Mouse (Mus musculus): Measurements from ENCODE around the gene 6430548M08Rik.

The 6430548M08Rik gene

GRCm38 (mm10) chr8:120109149-120109548, 4.8 kb upstream of the 6430548M08Rik start:
- no peak for DNase-seq (ENCODE audit: low read depth)

GRCm38 (mm10) chr8:120110966-120111365, 3.0 kb upstream of the 6430548M08Rik start:
- no peak for DNase-seq (ENCODE audit: low read depth)

- DNase-seq (ENCODE audit: low read depth): no peak
These were observed 2.6 kb upstream of the 6430548M08Rik start for GRCm38 (mm10) chr8:120111382-120111781.

- DNase-seq (ENCODE audit: low read depth): no peak
These were observed 1.4 kb upstream of the 6430548M08Rik start for GRCm38 (mm10) chr8:120112535-120112934.

- no peak for DNase-seq (ENCODE audit: low read depth)
These were observed 646 bp upstream of the 6430548M08Rik start for GRCm38 (mm10) chr8:120113306-120113705.

GRCm38 (mm10) chr8:120114315-120114841, 426 bp downstream of the 6430548M08Rik start:
- no peak for DNase-seq (ENCODE audit: low read depth)

- DNase-seq (ENCODE audit: low read depth): no peak
These were observed 2.6 kb downstream of the 6430548M08Rik start for GRCm38 (mm10) chr8:120116600-120116999.

- DNase-seq (ENCODE audit: low read depth): no peak
These were observed 4.2 kb downstream of the 6430548M08Rik start for GRCm38 (mm10) chr8:120118162-120118561.

GRCm38 (mm10) chr8:120118847-120119246, 4.9 kb downstream of the 6430548M08Rik start:
- no peak for DNase-seq (ENCODE audit: low read depth)

GRCm38 (mm10) chr8:120119429-120119828, 5.5 kb downstream of the 6430548M08Rik start:
- DNase-seq (ENCODE audit: low read depth): no peak

GRCm38 (mm10) chr8:120119931-120120330, 6.0 kb downstream of the 6430548M08Rik start:
- DNase-seq (ENCODE audit: low read depth): no peak

GRCm38 (mm10) chr8:120120951-120121350, 7.0 kb downstream of the 6430548M08Rik start:
- no peak for DNase-seq (ENCODE audit: low read depth)

- DNase-seq (ENCODE audit: low read depth): no peak
These were observed 10.3 kb downstream of the 6430548M08Rik start for GRCm38 (mm10) chr8:120124261-120124660.

- no peak for DNase-seq (ENCODE audit: low read depth)
These were observed 11.0 kb downstream of the 6430548M08Rik start for GRCm38 (mm10) chr8:120124836-120125389.

GRCm38 (mm10) chr8:120126357-120127161, 12.6 kb downstream of the 6430548M08Rik start:
- DNase-seq (ENCODE audit: low read depth): no peak

GRCm38 (mm10) chr8:120129547-120129946, 15.6 kb downstream of the 6430548M08Rik start:
- no peak for DNase-seq (ENCODE audit: low read depth)

- DNase-seq (ENCODE audit: low read depth): no peak
These were observed 17.2 kb downstream of the 6430548M08Rik start for GRCm38 (mm10) chr8:120131158-120131557.

- no peak for DNase-seq (ENCODE audit: low read depth)
These were observed 19.2 kb downstream of the 6430548M08Rik start for GRCm38 (mm10) chr8:120133169-120133568.

- DNase-seq (ENCODE audit: low read depth): no peak
These were observed 21.7 kb downstream of the 6430548M08Rik start for GRCm38 (mm10) chr8:120135687-120136086.

- no peak for DNase-seq (ENCODE audit: low read depth)
These were observed 22.7 kb downstream of the 6430548M08Rik start for GRCm38 (mm10) chr8:120136618-120137017.

GRCm38 (mm10) chr8:120138958-120139357, 25.0 kb downstream of the 6430548M08Rik start:
- no peak for DNase-seq (ENCODE audit: low read depth)

- DNase-seq (ENCODE audit: low read depth): no peak
These were observed 26.8 kb downstream of the 6430548M08Rik start for GRCm38 (mm10) chr8:120140769-120141168.

All from c-Kit-positive CD71-positive TER-119-negative erythroid progenitor cells, embryonic 14.5 days (primary cell).